Mouse (Mus musculus): ENCODE results near the gene Hs3st4.

GRCm38 (mm10) chr7:124150901-124151300, 168.2 kb downstream of the Hs3st4 start:
- no peak for TF ChIP-seq EP300 (IDR thresholded peaks at IDR 0.05)
- no peak for TF ChIP-seq CTCF (IDR thresholded peaks at IDR 0.05)

All from lung, postnatal 0 days (tissue).